Mouse (Mus musculus) cerebellum, adult 11 months (tissue): ENCODE measurements around the gene Ftsj3.
"Not testable (repeated sequence)": the region's sequence is repeated elsewhere in the genome, so short reads cannot be mapped to it uniquely, and the experiment has no call there.

ENCODE experiments used
- DNase-seq: peaks from one replicate; pipeline ENCODE4 v3.0.0; 2022

Gene Ftsj3

GRCm38 (mm10) chr11:106268326-106269059, 12.6 kb upstream of the Ftsj3 start:
- DNase-seq: peak; percentile 89

GRCm38 (mm10) chr11:106267871-106268270, 12.0 kb upstream of the Ftsj3 start:
- peak; percentile 70 for DNase-seq

- peak; percentile 95 for DNase-seq
These were observed 11.5 kb upstream of the Ftsj3 start for GRCm38 (mm10) chr11:106267311-106267852.

GRCm38 (mm10) chr11:106266431-106266830, 10.6 kb upstream of the Ftsj3 start:
- peak; percentile 38 for DNase-seq

- no peak for DNase-seq
These were observed 9.7 kb upstream of the Ftsj3 start for GRCm38 (mm10) chr11:106265570-106265969.

- DNase-seq: no peak
These were observed 9.1 kb upstream of the Ftsj3 start for GRCm38 (mm10) chr11:106264988-106265387.

GRCm38 (mm10) chr11:106263963-106264362, 8.1 kb upstream of the Ftsj3 start:
- no peak for DNase-seq

- no peak for DNase-seq
These were observed 5.1 kb upstream of the Ftsj3 start for GRCm38 (mm10) chr11:106260826-106261450.

- DNase-seq: no peak
These were observed 896 bp upstream of the Ftsj3 start for GRCm38 (mm10) chr11:106256775-106257174.

GRCm38 (mm10) chr11:106255174-106255573, 705 bp downstream of the Ftsj3 start:
- no peak for DNase-seq

- no peak for DNase-seq
These were observed 1.1 kb downstream of the Ftsj3 start for GRCm38 (mm10) chr11:106254767-106255166.

GRCm38 (mm10) chr11:106249326-106249725, 6.6 kb downstream of the Ftsj3 start:
- DNase-seq: no peak

- no peak for DNase-seq
These were observed 9.0 kb downstream of the Ftsj3 start for GRCm38 (mm10) chr11:106246834-106247233.

- DNase-seq: not testable (repeated sequence)
These were observed 21.9 kb downstream of the Ftsj3 start for GRCm38 (mm10) chr11:106233978-106234377.

GRCm38 (mm10) chr11:106220603-106221002, 35.3 kb downstream of the Ftsj3 start:
- no peak for DNase-seq

GRCm38 (mm10) chr11:106216730-106217490, 39.0 kb downstream of the Ftsj3 start, which contains the start of gene Ddx42:
Gene Ddx42, plus strand, starts transcription at chr11:106216926.
- DNase-seq: peak; percentile 91

- DNase-seq: peak; percentile 96
These were observed 39.8 kb downstream of the Ftsj3 start, which contains the start of gene Ccdc47 for GRCm38 (mm10) chr11:106215927-106216729. Gene Ccdc47, minus strand, starts transcription at chr11:106216344.

GRCm38 (mm10) chr11:106215450-106215859, 40.4 kb downstream of the Ftsj3 start:
- DNase-seq: no peak

- no peak for DNase-seq
These were observed 41.0 kb downstream of the Ftsj3 start for GRCm38 (mm10) chr11:106214856-106215255.

- no peak for DNase-seq
These were observed 43.1 kb downstream of the Ftsj3 start for GRCm38 (mm10) chr11:106212771-106213170.

- DNase-seq: no peak
These were observed 53.8 kb downstream of the Ftsj3 start, which contains the start of gene Strada for GRCm38 (mm10) chr11:106202123-106202465. Gene Strada, minus strand, starts transcription at chr11:106202168.
